Mouse (Mus musculus): ENCODE data around the gene Ube2z. TPM values are rescaled to one million over a fixed set of nuclear protein-coding genes. Genes with fewer than 3 reads are reported as not detected.

Gene Ube2z
- polyA plus RNA-seq (2012; ENCODE audit: low replicate concordance), result 19.9 and 30.6 TPM in 2 replicates

DNA sequence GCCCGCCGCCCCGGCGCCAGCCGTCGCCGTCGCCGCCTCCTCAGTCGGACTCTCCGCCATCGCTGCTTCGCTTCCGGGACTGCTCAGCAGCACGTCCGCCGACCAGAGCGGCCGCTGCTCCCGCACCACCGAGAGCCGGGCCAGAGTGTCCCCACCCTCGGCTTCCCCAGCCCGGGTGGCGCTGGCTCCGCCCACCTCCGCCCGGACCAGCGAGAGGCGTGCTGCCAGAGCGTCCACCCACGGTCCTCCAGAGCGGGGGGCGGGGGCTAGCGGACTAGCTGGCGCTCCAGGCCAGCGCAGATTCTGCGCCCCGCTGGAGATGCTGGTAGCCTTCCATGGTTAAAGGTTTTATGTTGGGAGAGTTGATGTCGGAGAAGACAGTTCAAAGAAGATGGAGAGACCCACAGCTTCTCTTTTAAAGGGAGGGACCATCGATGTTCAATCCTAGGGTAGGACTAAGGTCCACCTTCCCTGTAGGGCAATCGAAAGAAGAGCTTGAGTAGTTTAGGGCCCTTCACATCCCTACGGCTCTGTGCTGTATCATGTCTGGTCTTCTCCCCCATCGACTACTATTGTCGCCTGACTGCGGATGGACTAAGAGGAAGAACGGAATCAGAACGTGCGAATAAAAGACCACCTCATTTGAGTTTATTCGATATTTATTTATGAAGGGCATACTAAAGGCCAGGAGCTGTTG is at the start of gene Ube2z:
Gene Ube2z (minus strand): TSS at position 174 of the 697 bp plus-strand sequence.

GRCm38 (mm10) chr11:96111751-96112150 is 46.6 kb upstream of the Ube2z start, which contains the start of gene Calcoco2:
Gene Calcoco2 (minus strand): TSS chr11:96111964.

DNA sequence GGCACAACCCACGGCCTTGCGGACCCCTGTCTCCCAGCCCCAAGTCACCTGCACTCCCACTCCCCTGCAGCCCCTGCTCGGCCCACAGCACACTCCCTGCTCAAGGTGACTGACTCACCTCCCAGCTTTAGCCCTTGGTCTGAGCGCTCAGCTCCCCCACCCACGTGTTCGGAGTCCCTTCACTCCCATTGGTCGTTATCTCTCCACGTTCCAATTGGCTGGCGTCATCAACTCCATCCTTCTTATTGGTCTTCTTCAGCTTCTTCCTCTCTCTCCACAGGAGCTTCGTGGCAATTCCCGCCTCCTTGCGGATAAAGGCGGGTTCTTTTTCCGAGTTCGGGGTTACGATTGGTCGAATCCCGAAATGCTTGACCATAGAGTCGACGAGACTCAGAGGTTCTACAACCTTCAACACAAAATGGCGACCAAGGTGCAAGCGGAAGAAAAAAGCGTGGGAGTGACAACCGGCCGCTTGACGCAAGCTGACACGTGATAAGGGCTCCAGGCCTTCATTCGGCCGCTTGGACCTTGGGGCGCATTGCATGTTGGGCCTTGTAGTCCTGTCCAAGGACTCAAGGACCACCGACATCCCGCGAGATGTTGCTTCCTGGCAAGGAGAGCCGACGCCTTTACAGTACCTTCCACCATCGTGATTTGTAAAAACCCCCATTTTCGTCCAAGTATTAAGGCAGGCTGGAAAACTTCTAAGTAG is 10.5 kb upstream of the Ube2z start, which contains the start of gene Atp5g1:
Gene Atp5g1 (minus strand): TSS at position 162 of the 712 bp plus-strand sequence.

DNA sequence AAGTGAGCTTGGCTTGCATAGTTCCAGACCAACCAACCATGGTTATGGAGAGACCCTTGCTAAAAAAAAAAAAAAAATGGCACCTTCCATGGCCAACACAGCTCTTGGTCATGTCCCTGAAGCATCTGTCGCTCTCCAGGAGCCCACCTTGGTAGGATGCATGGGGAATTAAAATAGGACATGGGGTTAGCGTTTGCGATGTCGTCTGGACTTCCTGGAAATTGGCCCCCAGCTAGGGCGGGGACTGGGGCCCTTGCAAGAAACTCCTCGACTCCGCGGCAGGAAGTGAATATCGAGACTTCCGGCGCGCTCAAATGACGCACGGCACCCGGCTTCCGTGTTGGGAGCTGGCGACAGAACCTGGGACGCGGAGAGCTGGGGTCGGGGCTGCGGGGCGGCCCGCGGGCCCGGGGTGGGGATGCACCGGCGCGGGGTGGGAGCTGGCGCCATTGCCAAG is 30.6 kb downstream of the Ube2z start, which contains the start of gene Snf8:
Gene Snf8 (plus strand): TSS at position 290 of the 457 bp plus-strand sequence.

GRCm38 (mm10) chr11:96005403-96006271 is 59.6 kb downstream of the Ube2z start, which contains the start of gene Igf2bp1:
Gene Igf2bp1 (minus strand): TSS chr11:96005940.

Other genes starting within 250 kb of the Ube2z start
- 89.6 and 205 TPM in 2 replicates for gene Phospho1, start 240.9 kb downstream of the Ube2z start, polyA plus RNA-seq (2012; ENCODE audit: low replicate concordance)
- gene Gngt2, start 228.2 kb downstream of the Ube2z start, polyA plus RNA-seq (2012; ENCODE audit: low replicate concordance), result 42.6 and 87.8 TPM in 2 replicates
- gene Abi3, start 222.9 kb downstream of the Ube2z start, polyA plus RNA-seq (2012; ENCODE audit: low replicate concordance), result 295 and 795 TPM in 2 replicates
- gene B4galnt2, start 150.5 kb downstream of the Ube2z start, polyA plus RNA-seq (2012; ENCODE audit: low replicate concordance), result not detected in 2 replicates
- not detected in 2 replicates for gene Igf2bp1, start 59.4 kb downstream of the Ube2z start, polyA plus RNA-seq (2012; ENCODE audit: low replicate concordance)
- gene Gip, start 40.8 kb downstream of the Ube2z start, polyA plus RNA-seq (2012; ENCODE audit: low replicate concordance), result not detected in 2 replicates
- gene Snf8, start 30.5 kb downstream of the Ube2z start, polyA plus RNA-seq (2012; ENCODE audit: low replicate concordance), result 60.0 and 107 TPM in 2 replicates
- gene Atp5g1, start 10.3 kb upstream of the Ube2z start, polyA plus RNA-seq (2012; ENCODE audit: low replicate concordance), result 14.0 and 158 TPM in 2 replicates
- not detected in 2 replicates for gene Calcoco2, start 46.6 kb upstream of the Ube2z start, polyA plus RNA-seq (2012; ENCODE audit: low replicate concordance)
- not detected in 2 replicates for gene Ttll6, start 68.4 kb upstream of the Ube2z start, polyA plus RNA-seq (2012; ENCODE audit: low replicate concordance)
- gene Hoxb13, start 128.9 kb upstream of the Ube2z start, polyA plus RNA-seq (2012; ENCODE audit: low replicate concordance), result not detected in 2 replicates
- not detected in 2 replicates for gene Hoxb9, start 206.1 kb upstream of the Ube2z start, polyA plus RNA-seq (2012; ENCODE audit: low replicate concordance)
- gene Hoxb8, start 216.5 kb upstream of the Ube2z start, polyA plus RNA-seq (2012; ENCODE audit: low replicate concordance), result 0.19 TPM in 1 of 2 replicates, not detected in the other
- 0.24 TPM in 1 of 2 replicates, not detected in the other for gene Hoxb7, start 221.2 kb upstream of the Ube2z start, polyA plus RNA-seq (2012; ENCODE audit: low replicate concordance)
- gene Hoxb6, start 227.1 kb upstream of the Ube2z start, polyA plus RNA-seq (2012; ENCODE audit: low replicate concordance), result 0.17 and 0.78 TPM in 2 replicates
- gene Hoxb5, start 237.9 kb upstream of the Ube2z start, polyA plus RNA-seq (2012; ENCODE audit: low replicate concordance), result 0.08 and 0.52 TPM in 2 replicates